Mouse (Mus musculus): ENCODE data around the gene Dnmt3c. TPM values are rescaled to one million over a fixed set of nuclear protein-coding genes. Genes with fewer than 3 reads are reported as not detected.
A peak's percentile ranks its signal among the peaks of the same experiment; 100 is the strongest.
"Not testable (repeated sequence)": the region's sequence is repeated elsewhere in the genome, so short reads cannot be mapped to it uniquely, and the experiment has no call there.

The Dnmt3c gene
- polyA plus RNA-seq (2014; fragmentation: Nextera tagmentation; extraction: Ambion mirVana): not detected in 2 replicates

DNA sequence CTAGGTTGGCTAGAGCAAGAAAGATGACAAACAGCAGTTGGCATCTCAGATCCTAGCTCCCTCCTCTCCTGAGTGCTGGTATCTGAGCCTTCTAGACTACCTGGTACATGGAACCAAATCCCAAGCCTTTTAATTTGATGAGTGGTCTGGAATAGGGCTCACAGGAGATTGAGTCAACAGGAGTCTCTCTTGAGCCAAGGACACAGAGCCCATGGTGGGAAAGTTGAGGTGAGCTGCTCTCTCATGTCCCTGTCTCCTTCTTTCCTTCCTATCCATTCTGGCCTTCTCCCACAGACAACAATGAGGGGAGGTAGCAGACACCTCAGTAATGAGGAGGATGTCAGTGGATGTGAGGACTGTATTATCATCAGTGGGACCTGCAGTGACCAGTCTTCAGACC is at the start of gene Dnmt3c:
Gene Dnmt3c (plus strand): TSS at position 301 of the 400 bp plus-strand sequence.
- DNase-seq (ENCODE audit: low spot score) (no peak), ATAC-seq (replicated peaks; ENCODE audit: insufficient number of reproducible peaks, low FRiP score, low TSS enrichment, low read depth) (no peak)
- H3K27ac ChIP-seq (replicated peaks; ENCODE audit: low read depth, low read length): no peak within 1 kb of the TSS
- H3K4me3 ChIP-seq (ENCODE audit: low read depth, low read length): no peak within 1 kb of the TSS
- no peak within 1 kb of the TSS for H3K4me2 ChIP-seq (ENCODE audit: low read depth, low read length)
- no peaks in the 10 kb centered on the region for H3K27me3 ChIP-seq (ENCODE audit: control insufficient read depth, insufficient read depth, low read length)
- H3K9me3 ChIP-seq (replicated peaks; ENCODE audit: control insufficient read depth, low read length): no peaks in the 10 kb centered on the region
- H3K9ac ChIP-seq (replicated peaks; ENCODE audit: low read length): no peak within 1 kb of the TSS
- H3K4me1 ChIP-seq (ENCODE audit: control insufficient read depth, insufficient read depth, low read length): no peaks in the 10 kb centered on the region
- H3K36me3 ChIP-seq (replicated peaks; ENCODE audit: control insufficient read depth, insufficient read depth, low read depth, low read length): no peaks in the 10 kb centered on the region

GRCm38 (mm10) chr2:153648773-153649297 is 47.6 kb upstream of the Dnmt3c start:
- 0 out of 2 replicates have a peak, but pooled peaks have one; percentile 1 for ATAC-seq (replicated peaks; ENCODE audit: insufficient number of reproducible peaks, low FRiP score, low TSS enrichment, low read depth)
- no peaks in the 10 kb centered on the region for H3K9me3 ChIP-seq (replicated peaks; ENCODE audit: control insufficient read depth, low read length)
- no peaks in the 10 kb centered on the region for H3K27me3 ChIP-seq (ENCODE audit: control insufficient read depth, insufficient read depth, low read length)
- peak; percentile 2 for DNase-seq (ENCODE audit: low spot score)
- no peak overlapping the region; the same call in 1 of the 2 replicates for H3K27ac ChIP-seq (replicated peaks; ENCODE audit: low read depth, low read length)
- peak overlapping the region; percentile 83 for H3K9ac ChIP-seq (replicated peaks; ENCODE audit: low read length)
- no peaks in the 10 kb centered on the region for H3K36me3 ChIP-seq (replicated peaks; ENCODE audit: control insufficient read depth, insufficient read depth, low read depth, low read length)
- 18% methylated on average over 14 of the region's 14 CpGs for WGBS
- H3K4me1 ChIP-seq (ENCODE audit: control insufficient read depth, insufficient read depth, low read length): peaks cover 2% of the 10 kb centered on the region
- H3K4me3 ChIP-seq (ENCODE audit: low read depth, low read length): peak overlapping the region; percentile 76
- H3K4me2 ChIP-seq (ENCODE audit: low read depth, low read length): peak overlapping the region; percentile 95

DNA sequence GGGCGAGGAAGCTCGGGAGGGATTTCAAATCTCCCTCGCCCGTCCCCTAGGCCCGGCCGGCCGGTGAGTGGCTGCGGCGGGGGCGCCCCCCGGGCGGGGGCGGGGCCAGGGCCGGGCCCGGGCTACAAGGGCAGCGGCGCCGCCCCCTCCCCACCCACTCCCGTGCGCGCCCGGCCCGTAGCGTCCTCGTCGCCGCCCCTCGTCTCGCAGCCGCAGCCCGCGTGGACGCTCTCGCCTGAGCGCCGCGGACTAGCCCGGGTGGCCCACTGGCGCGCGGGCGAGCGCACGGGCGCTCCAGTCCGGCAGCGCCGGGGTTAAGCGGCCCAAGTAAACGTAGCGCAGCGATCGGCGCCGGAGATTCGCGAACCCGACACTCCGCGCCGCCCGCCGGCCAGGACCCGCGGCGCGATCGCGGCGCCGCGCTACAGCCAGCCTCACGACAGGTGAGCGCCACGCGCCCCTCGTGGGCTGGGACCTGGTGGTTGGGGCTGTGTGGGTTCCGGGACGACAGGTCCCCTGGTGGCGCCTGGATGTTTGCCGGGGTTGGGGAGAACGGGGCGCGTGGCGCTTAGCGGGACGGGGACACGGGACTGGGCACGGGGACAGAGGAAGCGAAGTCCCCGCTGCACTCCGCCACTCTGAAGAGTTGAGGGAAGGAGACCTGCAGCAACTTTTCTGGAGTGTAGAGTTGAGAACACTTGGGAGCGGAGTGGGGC is 47.0 kb upstream of the Dnmt3c start, which contains the start of gene Dnmt3b:
Gene Dnmt3b (plus strand): TSS at position 153 of the 716 bp plus-strand sequence.
- H3K4me1 ChIP-seq (ENCODE audit: control insufficient read depth, insufficient read depth, low read length): peaks cover 2% of the 10 kb centered on the region
- peak; percentile 82 for ATAC-seq (replicated peaks; ENCODE audit: insufficient number of reproducible peaks, low FRiP score, low TSS enrichment, low read depth)
- H3K4me3 ChIP-seq (ENCODE audit: low read depth, low read length): peak within 1 kb of the TSS; percentile 76
- peak within 1 kb of the TSS; percentile 83 for H3K9ac ChIP-seq (replicated peaks; ENCODE audit: low read length)
- DNase-seq (ENCODE audit: low spot score): peak; percentile 84
- H3K27me3 ChIP-seq (ENCODE audit: control insufficient read depth, insufficient read depth, low read length): no peaks in the 10 kb centered on the region
- no peaks in the 10 kb centered on the region for H3K36me3 ChIP-seq (replicated peaks; ENCODE audit: control insufficient read depth, insufficient read depth, low read depth, low read length)
- H3K27ac ChIP-seq (replicated peaks; ENCODE audit: low read depth, low read length): no peak within 1 kb of the TSS; the same call in 1 of the 2 replicates
- H3K4me2 ChIP-seq (ENCODE audit: low read depth, low read length): peak within 1 kb of the TSS; percentile 95
- no peaks in the 10 kb centered on the region for H3K9me3 ChIP-seq (replicated peaks; ENCODE audit: control insufficient read depth, low read length)
- WGBS: under 1% methylated on average over 91 of the region's 93 CpGs

DNA sequence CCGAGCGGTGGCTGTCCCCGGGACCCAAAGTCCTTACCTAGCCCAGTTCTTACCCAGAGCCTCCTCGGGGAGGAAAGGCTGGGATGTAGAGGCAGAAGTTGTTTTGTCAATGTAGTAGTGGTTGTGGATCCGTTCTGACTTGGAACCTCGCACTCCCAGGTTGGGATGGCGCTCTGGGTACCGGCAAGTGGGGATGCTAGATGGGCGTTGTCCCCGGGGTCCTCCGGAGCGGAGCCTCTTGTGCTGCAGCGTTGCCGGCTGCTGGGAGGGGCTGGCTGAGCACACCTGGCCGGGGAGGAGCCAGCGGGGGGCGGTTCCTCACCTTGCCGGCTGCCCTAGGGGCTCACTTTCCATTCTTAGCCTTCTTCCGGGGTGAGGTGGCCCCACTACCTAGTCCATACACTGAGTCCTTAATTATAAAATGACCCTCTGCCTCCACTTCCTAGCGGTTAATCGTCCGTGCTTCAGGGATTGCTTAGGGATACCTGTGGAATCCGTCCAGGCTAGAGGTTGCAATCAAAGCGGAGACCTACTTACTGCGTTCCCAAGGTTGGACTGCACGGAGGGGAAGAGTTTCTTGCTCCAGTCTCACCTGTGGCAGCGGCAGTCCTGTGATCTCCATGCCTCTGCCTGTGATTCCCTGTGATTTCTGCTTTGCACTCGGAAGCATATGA is 46.3 kb upstream of the Dnmt3c start:
- Histone ChIP-seq H3K4me2 (ENCODE audit: low read depth, low read length) (peak overlapping the region; percentile 95), H3K27ac (replicated peaks; ENCODE audit: low read depth, low read length) (no peak overlapping the region), H3K4me1 (ENCODE audit: control insufficient read depth, insufficient read depth, low read length) (peaks cover 2% of the 10 kb centered on the region), H3K4me3 (ENCODE audit: low read depth, low read length) (peak overlapping the region; percentile 76), H3K27me3 (ENCODE audit: control insufficient read depth, insufficient read depth, low read length) (no peaks in the 10 kb centered on the region), H3K9ac (replicated peaks; ENCODE audit: low read length) (peak overlapping the region; percentile 83), H3K36me3 (replicated peaks; ENCODE audit: control insufficient read depth, insufficient read depth, low read depth, low read length) (no peaks in the 10 kb centered on the region), H3K9me3 (replicated peaks; ENCODE audit: control insufficient read depth, low read length) (no peaks in the 10 kb centered on the region)
- WGBS: 2% methylated on average over 28 of the region's 28 CpGs
- ATAC-seq (replicated peaks; ENCODE audit: insufficient number of reproducible peaks, low FRiP score, low TSS enrichment, low read depth): peak; percentile 7; the same call in 1 of the 2 replicates
- DNase-seq (ENCODE audit: low spot score): peak; percentile 55

DNA sequence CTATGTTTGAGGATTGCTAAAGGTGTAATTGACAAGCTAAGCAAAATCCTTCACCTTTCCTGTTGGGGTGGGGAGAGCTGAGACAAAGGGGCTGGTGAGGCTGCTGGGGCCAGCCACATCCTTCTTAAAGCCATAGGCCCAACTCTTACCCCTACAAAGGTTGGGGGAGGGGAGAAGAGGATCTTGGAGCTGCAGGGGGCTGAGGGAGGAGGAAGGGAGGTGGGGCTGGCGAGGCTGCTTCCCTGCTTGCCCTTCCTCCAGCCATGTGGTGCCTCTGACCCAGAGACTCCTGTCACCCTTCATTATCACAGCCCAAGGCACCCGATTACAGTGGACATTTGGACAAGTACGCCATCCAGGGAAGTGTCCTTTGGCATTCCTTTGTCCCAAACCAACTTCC is 44.8 kb upstream of the Dnmt3c start:
- no peaks in the 10 kb centered on the region for H3K36me3 ChIP-seq (replicated peaks; ENCODE audit: control insufficient read depth, insufficient read depth, low read depth, low read length)
- DNase-seq (ENCODE audit: low spot score) (peak; percentile 18), ATAC-seq (replicated peaks; ENCODE audit: insufficient number of reproducible peaks, low FRiP score, low TSS enrichment, low read depth) (no peak)
- no peaks in the 10 kb centered on the region for H3K9me3 ChIP-seq (replicated peaks; ENCODE audit: control insufficient read depth, low read length)
- no peak overlapping the region for H3K4me2 ChIP-seq (ENCODE audit: low read depth, low read length)
- no peak overlapping the region for H3K9ac ChIP-seq (replicated peaks; ENCODE audit: low read length)
- H3K4me1 ChIP-seq (ENCODE audit: control insufficient read depth, insufficient read depth, low read length): peaks cover 2% of the 10 kb centered on the region
- H3K4me3 ChIP-seq (ENCODE audit: low read depth, low read length): no peak overlapping the region
- no peak overlapping the region for H3K27ac ChIP-seq (replicated peaks; ENCODE audit: low read depth, low read length)
- H3K27me3 ChIP-seq (ENCODE audit: control insufficient read depth, insufficient read depth, low read length): no peaks in the 10 kb centered on the region
- 26% methylated on average over 3 of the region's 3 CpGs for WGBS

- not testable (repeated sequence) for H3K27me3 ChIP-seq (ENCODE audit: control insufficient read depth, insufficient read depth, low read length); H3K9ac ChIP-seq (replicated peaks; ENCODE audit: low read length); H3K4me3 ChIP-seq (ENCODE audit: low read depth, low read length); H3K27ac ChIP-seq (replicated peaks; ENCODE audit: low read depth, low read length); H3K36me3 ChIP-seq (replicated peaks; ENCODE audit: control insufficient read depth, insufficient read depth, low read depth, low read length); H3K4me1 ChIP-seq (ENCODE audit: control insufficient read depth, insufficient read depth, low read length); DNase-seq (ENCODE audit: low spot score); H3K4me2 ChIP-seq (ENCODE audit: low read depth, low read length); H3K9me3 ChIP-seq (replicated peaks; ENCODE audit: control insufficient read depth, low read length)
- 79% methylated on average over 5 of the region's 8 CpGs for WGBS
- ATAC-seq (replicated peaks; ENCODE audit: insufficient number of reproducible peaks, low FRiP score, low TSS enrichment, low read depth): 0 out of 2 replicates have a peak, but pooled peaks have one; percentile 18
Observed at GRCm38 (mm10) chr2:153657659-153658058, 38.8 kb upstream of the Dnmt3c start.

DNA sequence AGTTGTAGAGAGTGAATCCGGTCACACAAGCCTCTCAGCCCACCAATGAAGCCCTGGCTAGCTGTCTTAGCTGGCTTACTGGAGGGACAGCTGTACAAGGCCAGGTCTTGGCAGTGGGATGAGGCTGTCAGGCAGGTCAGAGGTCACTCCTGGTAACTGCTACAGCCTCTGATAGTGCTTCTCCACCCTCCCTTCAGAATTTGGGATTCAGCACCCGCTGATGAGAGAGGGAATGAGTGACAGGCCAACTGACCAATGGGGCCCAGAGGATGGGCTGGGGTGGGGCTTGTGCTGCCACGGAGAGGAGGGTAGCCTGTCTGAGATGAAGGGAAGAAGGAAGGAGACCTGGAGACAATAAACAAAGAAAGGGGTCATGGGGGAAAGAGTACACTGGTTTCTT is 35.8 kb upstream of the Dnmt3c start:
- DNase-seq (ENCODE audit: low spot score): no peak
- Histone ChIP-seq H3K4me3 (ENCODE audit: low read depth, low read length) (no peak overlapping the region), H3K4me1 (ENCODE audit: control insufficient read depth, insufficient read depth, low read length) (no peaks in the 10 kb centered on the region), H3K9me3 (replicated peaks; ENCODE audit: control insufficient read depth, low read length) (no peaks in the 10 kb centered on the region), H3K27ac (replicated peaks; ENCODE audit: low read depth, low read length) (no peak overlapping the region), H3K4me2 (ENCODE audit: low read depth, low read length) (no peak overlapping the region), H3K27me3 (ENCODE audit: control insufficient read depth, insufficient read depth, low read length) (no peaks in the 10 kb centered on the region), H3K36me3 (replicated peaks; ENCODE audit: control insufficient read depth, insufficient read depth, low read depth, low read length) (no peaks in the 10 kb centered on the region), H3K9ac (replicated peaks; ENCODE audit: low read length) (no peak overlapping the region)
- 32% methylated on average over 3 of the region's 3 CpGs for WGBS
- no peak for ATAC-seq (replicated peaks; ENCODE audit: insufficient number of reproducible peaks, low FRiP score, low TSS enrichment, low read depth)

GRCm38 (mm10) chr2:153665401-153665800 is 31.1 kb upstream of the Dnmt3c start:
- H3K36me3 ChIP-seq (replicated peaks; ENCODE audit: control insufficient read depth, insufficient read depth, low read depth, low read length): no peaks in the 10 kb centered on the region
- H3K9me3 ChIP-seq (replicated peaks; ENCODE audit: control insufficient read depth, low read length): no peaks in the 10 kb centered on the region
- 88% methylated on average over 7 of the region's 7 CpGs for WGBS
- no peak overlapping the region for H3K9ac ChIP-seq (replicated peaks; ENCODE audit: low read length)
- no peak for ATAC-seq (replicated peaks; ENCODE audit: insufficient number of reproducible peaks, low FRiP score, low TSS enrichment, low read depth)
- no peak overlapping the region for H3K4me3 ChIP-seq (ENCODE audit: low read depth, low read length)
- no peak overlapping the region for H3K27ac ChIP-seq (replicated peaks; ENCODE audit: low read depth, low read length)
- no peaks in the 10 kb centered on the region for H3K4me1 ChIP-seq (ENCODE audit: control insufficient read depth, insufficient read depth, low read length)
- no peak for DNase-seq (ENCODE audit: low spot score)
- no peaks in the 10 kb centered on the region for H3K27me3 ChIP-seq (ENCODE audit: control insufficient read depth, insufficient read depth, low read length)
- H3K4me2 ChIP-seq (ENCODE audit: low read depth, low read length): no peak overlapping the region
